Mouse (Mus musculus): ENCODE results near the gene Fam214b.

The Fam214b gene

DNA sequence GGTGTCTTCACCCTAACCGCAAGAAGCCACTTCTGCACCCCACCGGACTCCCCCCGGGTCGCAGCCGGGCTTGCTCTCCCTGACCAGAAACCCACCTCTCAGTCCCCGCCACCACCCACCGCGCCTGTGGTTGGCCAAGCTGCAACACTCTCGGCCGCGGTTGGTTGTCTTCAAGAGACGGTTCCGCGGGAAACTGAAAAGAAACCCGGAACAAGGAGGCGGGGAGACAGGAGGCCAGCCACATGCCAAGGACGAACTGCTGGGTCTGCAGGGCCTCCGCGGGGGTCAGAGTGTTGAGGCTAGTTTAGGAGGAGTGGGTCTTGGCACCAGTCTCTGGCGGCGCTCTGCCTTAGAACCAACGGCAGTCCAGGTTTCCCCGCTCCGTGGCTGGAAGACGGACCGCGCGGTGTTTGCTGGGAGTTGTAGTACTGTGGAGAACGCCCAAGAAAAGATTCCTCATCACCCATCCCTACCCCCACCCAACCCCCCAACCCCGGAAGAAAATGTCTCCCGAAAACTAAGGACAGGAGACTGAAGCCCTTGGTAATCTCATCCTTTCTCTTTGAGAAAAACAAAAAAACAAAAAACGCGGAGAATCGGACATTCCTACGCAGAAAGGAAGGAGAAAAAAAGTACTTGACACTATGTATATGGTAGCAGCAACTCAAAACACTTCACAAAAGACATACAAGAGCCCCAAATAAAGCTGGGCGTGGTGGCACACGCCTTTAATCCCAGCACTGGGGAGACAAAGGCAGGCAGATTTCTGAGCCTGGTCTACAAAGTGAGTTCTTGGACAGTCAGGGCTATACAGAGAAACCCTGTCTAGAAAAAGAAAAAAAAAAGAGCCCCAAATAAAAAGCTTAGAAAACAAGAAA lies 35.6 kb downstream of the Fam214b start, which contains the start of gene Fancg:
Fancg (minus strand) TSS at position 346 of the 878 bp plus-strand sequence.
- peak; percentile 78 to 82 for DNase-seq (ENCODE audit: low spot score in 2 of 2)

DNA sequence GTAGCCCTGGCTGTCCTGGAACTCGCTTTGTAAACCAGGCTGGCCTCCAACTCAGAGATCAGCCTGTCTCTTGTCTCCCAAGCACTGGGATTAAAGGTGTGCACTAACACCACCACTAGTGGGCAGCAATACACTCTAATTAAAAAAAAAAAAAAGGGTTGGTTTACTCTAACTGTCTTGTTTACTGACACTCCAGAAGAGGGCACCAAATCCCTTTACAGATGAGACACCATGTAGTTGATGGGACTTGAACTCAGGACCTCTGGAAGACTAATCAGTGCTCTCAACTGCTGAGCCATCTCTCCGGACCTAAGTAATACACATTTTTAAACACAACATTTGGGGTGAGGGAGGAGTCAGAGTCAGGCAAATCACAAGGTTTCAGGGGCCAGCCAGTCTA lies 40.3 kb downstream of the Fam214b start:
- DNase-seq (ENCODE audit: low spot score in 2 of 2): no peak

DNA sequence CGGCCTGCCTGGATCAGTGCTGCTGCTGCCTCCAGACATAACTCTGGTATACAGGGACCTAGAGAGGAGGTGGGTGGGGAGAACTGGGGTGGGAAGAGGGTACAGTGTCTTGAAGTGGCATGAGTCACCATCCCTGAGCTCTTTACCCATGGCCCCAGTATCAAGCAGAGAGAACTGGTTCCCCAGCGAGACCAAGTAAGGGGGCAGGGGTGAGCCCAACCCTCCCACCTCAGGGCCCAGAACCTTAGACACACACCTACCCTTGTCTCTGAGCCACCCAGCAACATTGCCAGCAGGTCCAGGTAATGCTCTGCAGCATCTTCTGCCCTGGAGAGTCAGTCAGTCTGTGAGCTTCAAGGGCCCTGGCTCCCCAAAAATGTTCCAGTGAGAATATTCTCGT lies 41.1 kb downstream of the Fam214b start:
- DNase-seq (ENCODE audit: low spot score in 2 of 2): no peak

DNA sequence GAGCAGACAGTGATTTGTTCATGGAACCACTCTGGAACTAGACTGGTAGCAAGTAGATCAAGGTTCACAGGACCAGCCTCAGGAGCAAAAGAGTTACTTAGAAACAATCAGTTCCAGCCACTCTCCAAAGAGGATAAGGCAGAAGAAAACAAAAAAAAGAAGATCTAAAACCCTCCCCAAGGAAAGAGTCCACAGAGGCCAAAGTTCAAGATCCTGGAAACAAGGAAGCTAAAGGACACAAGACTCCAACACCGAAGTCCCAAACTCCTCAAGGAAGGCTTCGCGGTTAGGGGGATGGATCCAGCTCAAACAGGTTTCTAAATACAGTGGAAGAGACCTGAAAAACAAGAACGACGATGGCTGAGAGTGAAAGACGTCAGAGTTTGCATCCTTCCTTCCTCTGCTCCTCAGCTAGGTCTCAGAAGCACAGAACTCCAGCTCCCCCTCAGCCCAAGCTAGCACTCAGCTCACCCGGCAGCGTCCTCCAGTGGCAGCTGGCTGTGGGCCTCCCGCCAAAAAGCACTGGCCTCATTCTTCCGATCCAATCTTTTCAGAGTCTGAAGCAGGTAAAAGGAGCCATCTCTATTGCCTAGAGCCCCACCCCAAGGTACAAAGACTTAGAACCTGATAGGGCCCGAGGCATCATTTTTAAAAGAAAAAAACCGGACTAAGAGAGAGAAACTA lies 43.1 kb downstream of the Fam214b start:
- no peak for DNase-seq (ENCODE audit: low spot score in 2 of 2)

DNA sequence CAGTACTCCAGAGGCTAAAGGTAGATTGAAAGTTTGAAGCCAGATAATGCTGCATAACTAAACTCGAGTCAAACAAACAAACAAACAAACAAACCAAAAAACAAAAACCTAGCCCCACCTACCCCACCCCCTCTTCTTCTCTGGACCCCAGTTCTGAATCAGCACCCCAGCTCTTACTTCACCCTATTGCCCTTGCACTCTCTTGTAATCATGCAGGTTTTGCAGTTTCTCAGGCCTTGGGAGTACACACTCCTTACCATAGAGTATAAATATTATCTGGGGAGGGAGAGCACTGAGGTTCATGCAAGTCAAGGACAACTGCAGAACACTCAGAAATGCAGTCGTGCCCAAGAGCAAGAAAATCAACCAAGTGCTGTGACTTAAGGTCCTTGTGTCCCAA lies 44.7 kb downstream of the Fam214b start:
- DNase-seq (ENCODE audit: low spot score in 2 of 2): no peak

DNA sequence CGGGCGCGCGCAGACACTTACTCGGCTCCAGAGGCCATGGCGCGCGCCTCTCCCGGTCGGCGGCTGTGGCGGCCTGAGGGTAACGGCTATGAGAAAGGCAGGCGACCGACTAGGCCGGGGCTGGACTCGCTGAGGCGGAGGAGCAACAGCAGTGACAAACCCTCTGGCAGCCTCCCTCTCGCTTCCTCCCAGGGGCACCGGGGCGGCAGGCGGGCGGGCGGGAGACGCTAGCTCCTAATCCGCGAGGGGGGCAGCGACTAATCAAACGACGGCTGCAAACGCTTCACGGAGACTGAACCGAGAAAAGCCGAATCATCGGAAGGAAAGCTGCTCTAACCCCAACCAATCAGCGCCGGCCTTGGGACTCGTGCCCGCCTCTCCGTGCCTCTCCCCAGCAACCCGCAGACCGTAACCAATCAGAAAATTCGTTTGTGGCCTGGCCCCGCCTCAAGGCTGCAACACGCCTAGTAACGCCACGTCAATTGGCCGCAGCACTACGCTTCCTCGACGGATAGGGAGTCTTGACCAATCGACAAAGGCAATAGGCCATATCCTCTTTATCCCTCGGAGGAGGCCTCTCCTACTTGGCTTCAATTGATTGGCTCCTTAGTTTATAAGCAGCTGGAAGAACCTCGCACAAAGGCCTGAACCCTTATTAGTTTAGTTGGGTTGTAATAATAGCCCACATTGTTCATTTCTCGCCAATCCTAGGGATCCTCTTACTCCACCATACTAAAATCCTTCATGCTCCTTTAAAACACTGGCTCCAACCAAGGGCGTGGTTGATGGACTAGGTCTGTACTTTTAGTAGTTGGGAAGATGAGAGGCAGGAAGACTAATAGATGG lies 45.7 kb downstream of the Fam214b start, which contains the start of gene Vcp:
Vcp (minus strand) TSS at position 367 of the 846 bp plus-strand sequence.
- DNase-seq (ENCODE audit: low spot score in 2 of 2): peak; percentile 99

DNA sequence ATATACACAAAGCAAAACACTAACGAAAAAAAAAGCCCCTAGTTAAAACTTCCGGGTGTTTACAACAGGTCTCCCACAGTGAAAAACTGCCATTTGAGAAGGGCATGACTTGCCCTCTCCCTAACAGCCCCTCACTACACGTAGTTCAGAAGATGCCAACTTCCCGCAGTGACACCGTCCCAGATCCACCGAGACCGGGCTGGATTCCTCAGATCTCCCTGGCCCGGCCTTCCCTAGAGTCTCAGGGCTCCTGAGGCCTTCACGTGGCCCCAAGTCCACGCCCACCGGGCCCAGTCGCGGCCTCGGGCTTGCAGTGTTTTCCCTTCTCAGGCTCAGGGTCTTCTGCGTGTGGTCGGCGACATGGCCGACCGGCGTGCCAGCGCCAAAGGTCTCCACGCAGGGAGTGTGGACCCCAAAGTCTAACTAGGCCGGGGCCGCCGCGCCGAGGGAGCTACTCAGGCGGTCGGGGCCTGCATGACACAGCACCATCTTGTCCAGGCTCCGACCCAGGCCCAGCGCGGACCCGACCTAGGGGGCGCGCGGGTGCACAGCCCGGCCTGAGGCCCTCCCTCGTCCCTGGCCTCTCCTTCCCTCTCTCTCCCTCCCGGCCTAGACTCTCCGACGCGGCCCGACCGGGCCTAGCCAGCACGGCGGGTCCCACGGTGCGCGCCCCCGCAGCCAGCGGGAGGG lies 46.4 kb downstream of the Fam214b start:
- DNase-seq (ENCODE audit: low spot score in 2 of 2): peak; percentile 67 to 72

DNA sequence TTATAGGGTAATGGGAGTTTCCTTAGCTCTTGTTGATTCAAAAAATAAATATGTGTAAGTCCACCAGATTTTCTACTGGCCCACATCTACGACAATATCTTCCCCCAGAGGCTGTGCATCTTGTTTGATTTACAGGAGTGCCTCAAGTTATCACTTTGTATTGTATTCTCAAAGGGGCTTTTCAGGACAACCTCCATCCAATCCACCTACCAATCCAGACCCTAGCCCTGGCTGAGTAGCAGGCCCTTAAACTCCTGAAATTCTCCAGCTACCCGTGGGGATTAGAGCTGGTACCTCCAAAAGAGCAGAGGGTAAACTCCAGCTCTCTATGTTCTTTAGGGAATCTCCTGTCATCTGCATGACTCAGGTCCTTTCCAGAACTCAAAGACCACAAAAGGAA lies 48.0 kb downstream of the Fam214b start:
- DNase-seq (ENCODE audit: low spot score in 2 of 2): no peak

DNA sequence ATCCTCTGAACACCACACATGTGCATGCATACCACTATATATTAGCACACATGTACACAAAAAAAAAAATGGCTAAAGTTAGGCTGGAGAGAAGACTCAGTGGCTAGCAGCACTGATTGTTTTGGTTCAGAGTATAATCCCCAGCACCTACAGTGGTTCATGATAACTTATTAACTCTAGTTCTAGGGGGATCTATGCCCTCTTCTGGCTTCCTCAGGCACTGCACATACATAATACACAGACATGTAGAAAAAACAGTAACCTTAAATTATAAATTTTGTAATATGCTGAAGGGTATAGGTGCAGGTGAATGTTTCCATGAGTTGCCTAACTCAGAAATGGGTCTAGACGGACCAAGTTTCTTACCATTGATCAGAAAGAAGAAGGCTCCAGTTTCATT lies 57.7 kb downstream of the Fam214b start:
- no peak for DNase-seq (ENCODE audit: low spot score in 2 of 2)
